Mouse (Mus musculus): Measurements from ENCODE around the gene Ccl28.

- TF ChIP-seq UBTF (IDR thresholded peaks at IDR 0.05; ENCODE audit: low read depth, low read length), result no peak
- TF ChIP-seq POLR2A (IDR thresholded peaks at IDR 0.05; ENCODE audit: low read depth, low read length), result no peak
- TF ChIP-seq TCF12 (IDR thresholded peaks at IDR 0.05; ENCODE audit: low read depth, low read length), result no peak
Measured at GRCm38 (mm10) chr13:119637837-119638236, 14.2 kb downstream of the Ccl28 start.

All from CH12.LX (cell line).